Mouse (Mus musculus): ENCODE measurements around the gene Tnf.

The Tnf gene

GRCm38 (mm10) chr17:35163326-35164081 lies 38.3 kb downstream of the Tnf start:
- DNase-seq (ENCODE audit: low read depth, low spot score): no peak
- Histone ChIP-seq H3K36me3 (ENCODE audit: control insufficient read depth, insufficient read depth, low read length, poor library complexity, severe bottlenecking) (peaks cover 21% of the 10 kb centered on the region), H3K27me3 (ENCODE audit: control insufficient read depth, insufficient read depth, low read length, poor library complexity, severe bottlenecking) (no peaks in the 10 kb centered on the region)

GRCm38 (mm10) chr17:35162730-35163129 lies 39.1 kb downstream of the Tnf start:
- Histone ChIP-seq H3K27me3 (ENCODE audit: control insufficient read depth, insufficient read depth, low read length, poor library complexity, severe bottlenecking) (no peaks in the 10 kb centered on the region), H3K36me3 (ENCODE audit: control insufficient read depth, insufficient read depth, low read length, poor library complexity, severe bottlenecking) (peaks cover 26% of the 10 kb centered on the region)
- DNase-seq (ENCODE audit: low read depth, low spot score): no peak

- DNase-seq (ENCODE audit: low read depth, low spot score): no peak
- Histone ChIP-seq H3K36me3 (ENCODE audit: control insufficient read depth, insufficient read depth, low read length, poor library complexity, severe bottlenecking) (peaks cover 31% of the 10 kb centered on the region), H3K27me3 (ENCODE audit: control insufficient read depth, insufficient read depth, low read length, poor library complexity, severe bottlenecking) (no peaks in the 10 kb centered on the region)
These were observed 39.7 kb downstream of the Tnf start for GRCm38 (mm10) chr17:35162121-35162520.

GRCm38 (mm10) chr17:35161421-35161820 lies 40.4 kb downstream of the Tnf start:
- peaks cover 36% of the 10 kb centered on the region for H3K36me3 ChIP-seq (ENCODE audit: control insufficient read depth, insufficient read depth, low read length, poor library complexity, severe bottlenecking)
- no peaks in the 10 kb centered on the region for H3K27me3 ChIP-seq (ENCODE audit: control insufficient read depth, insufficient read depth, low read length, poor library complexity, severe bottlenecking)
- no peak for DNase-seq (ENCODE audit: low read depth, low spot score)

GRCm38 (mm10) chr17:35159638-35160037 lies 42.2 kb downstream of the Tnf start:
- Histone ChIP-seq H3K36me3 (ENCODE audit: control insufficient read depth, insufficient read depth, low read length, poor library complexity, severe bottlenecking) (peaks cover 41% of the 10 kb centered on the region), H3K27me3 (ENCODE audit: control insufficient read depth, insufficient read depth, low read length, poor library complexity, severe bottlenecking) (no peaks in the 10 kb centered on the region)
- no peak for DNase-seq (ENCODE audit: low read depth, low spot score)

- DNase-seq (ENCODE audit: low read depth, low spot score): no peak
- H3K27me3 ChIP-seq (ENCODE audit: control insufficient read depth, insufficient read depth, low read length, poor library complexity, severe bottlenecking): no peaks in the 10 kb centered on the region
- H3K36me3 ChIP-seq (ENCODE audit: control insufficient read depth, insufficient read depth, low read length, poor library complexity, severe bottlenecking): peaks cover 46% of the 10 kb centered on the region
These were observed 42.8 kb downstream of the Tnf start for GRCm38 (mm10) chr17:35158850-35159593.

- DNase-seq (ENCODE audit: low read depth, low spot score): no peak
- H3K36me3 ChIP-seq (ENCODE audit: control insufficient read depth, insufficient read depth, low read length, poor library complexity, severe bottlenecking): peaks cover 51% of the 10 kb centered on the region
- no peaks in the 10 kb centered on the region for H3K27me3 ChIP-seq (ENCODE audit: control insufficient read depth, insufficient read depth, low read length, poor library complexity, severe bottlenecking)
These were observed 44.1 kb downstream of the Tnf start for GRCm38 (mm10) chr17:35157661-35158175.

GRCm38 (mm10) chr17:35157254-35157653 lies 44.6 kb downstream of the Tnf start:
- no peak for DNase-seq (ENCODE audit: low read depth, low spot score)
- H3K36me3 ChIP-seq (ENCODE audit: control insufficient read depth, insufficient read depth, low read length, poor library complexity, severe bottlenecking): peaks cover 51% of the 10 kb centered on the region

GRCm38 (mm10) chr17:35156461-35157200 lies 45.2 kb downstream of the Tnf start:
- Histone ChIP-seq H3K27me3 (ENCODE audit: control insufficient read depth, insufficient read depth, low read length, poor library complexity, severe bottlenecking) (no peaks in the 10 kb centered on the region), H3K36me3 (ENCODE audit: control insufficient read depth, insufficient read depth, low read length, poor library complexity, severe bottlenecking) (peaks cover 53% of the 10 kb centered on the region)
- no peak for DNase-seq (ENCODE audit: low read depth, low spot score)

More at GRCm38 (mm10) chr17:35157254-35157653, 44.6 kb downstream of the Tnf start:
- no peaks in the 10 kb centered on the region for H3K27me3 ChIP-seq (ENCODE audit: control insufficient read depth, insufficient read depth, low read length, poor library complexity, severe bottlenecking)

- Histone ChIP-seq H3K27me3 (ENCODE audit: control insufficient read depth, insufficient read depth, low read length, poor library complexity, severe bottlenecking) (no peaks in the 10 kb centered on the region), H3K36me3 (ENCODE audit: control insufficient read depth, insufficient read depth, low read length, poor library complexity, severe bottlenecking) (peaks cover 53% of the 10 kb centered on the region)
- DNase-seq (ENCODE audit: low read depth, low spot score): no peak
These were observed 46.4 kb downstream of the Tnf start for GRCm38 (mm10) chr17:35155451-35155850.

- no peaks in the 10 kb centered on the region for H3K27me3 ChIP-seq (ENCODE audit: control insufficient read depth, insufficient read depth, low read length, poor library complexity, severe bottlenecking)
- no peak for DNase-seq (ENCODE audit: low read depth, low spot score)
- H3K36me3 ChIP-seq (ENCODE audit: control insufficient read depth, insufficient read depth, low read length, poor library complexity, severe bottlenecking): peaks cover 49% of the 10 kb centered on the region
These were observed 47.2 kb downstream of the Tnf start for GRCm38 (mm10) chr17:35154616-35155015.

GRCm38 (mm10) chr17:35153931-35154330 lies 47.9 kb downstream of the Tnf start:
- no peaks in the 10 kb centered on the region for H3K27me3 ChIP-seq (ENCODE audit: control insufficient read depth, insufficient read depth, low read length, poor library complexity, severe bottlenecking)
- DNase-seq (ENCODE audit: low read depth, low spot score): no peak

GRCm38 (mm10) chr17:35153077-35153476 lies 48.7 kb downstream of the Tnf start:
- Histone ChIP-seq H3K36me3 (ENCODE audit: control insufficient read depth, insufficient read depth, low read length, poor library complexity, severe bottlenecking) (peaks cover 44% of the 10 kb centered on the region), H3K27me3 (ENCODE audit: control insufficient read depth, insufficient read depth, low read length, poor library complexity, severe bottlenecking) (no peaks in the 10 kb centered on the region)
- DNase-seq (ENCODE audit: low read depth, low spot score): no peak

More at GRCm38 (mm10) chr17:35153931-35154330, 47.9 kb downstream of the Tnf start:
- peaks cover 51% of the 10 kb centered on the region for H3K36me3 ChIP-seq (ENCODE audit: control insufficient read depth, insufficient read depth, low read length, poor library complexity, severe bottlenecking)

- peaks cover 38% of the 10 kb centered on the region for H3K36me3 ChIP-seq (ENCODE audit: control insufficient read depth, insufficient read depth, low read length, poor library complexity, severe bottlenecking)
- DNase-seq (ENCODE audit: low read depth, low spot score): no peak
- H3K27me3 ChIP-seq (ENCODE audit: control insufficient read depth, insufficient read depth, low read length, poor library complexity, severe bottlenecking): no peaks in the 10 kb centered on the region
These were observed 49.7 kb downstream of the Tnf start for GRCm38 (mm10) chr17:35152121-35152520.

All from splenic B cell, adult 2 months (primary cell).